Mouse (Mus musculus): Measurements from ENCODE around the gene Vmn2r83.

- TF ChIP-seq POLR2A (IDR thresholded peaks at IDR 0.05; ENCODE audit: borderline replicate concordance, extremely low read depth, low read depth, low read length) (no peak), CTCF (IDR thresholded peaks at IDR 0.05; ENCODE audit: insufficient read depth, low read length) (no peak)
Measured at GRCm38 (mm10) chr10:79541522-79541921, 73.0 kb downstream of the Vmn2r83 start.
